Mouse (Mus musculus) CD4-positive, CD25-positive, alpha-beta regulatory T cell, adult 4 months (primary cell): Measurements from ENCODE around the gene Gm49354. TPM values are rescaled to one million over a fixed set of nuclear protein-coding genes. Genes with fewer than 3 reads are reported as not detected.

Experiments
- polyA plus RNA-seq, 2 experiments: library from polyadenylated mRNA; unstranded; fragments of 100-300 nt; shearing (Covaris generic); gene quantifications; one replicate each; pipeline ENCODE4 v1.2.1; 2017

The Gm49354 gene
- polyA plus RNA-seq, 2 experiments from 2014 or later, result not detected

Other genes with a start within 250 kb of the Gm49354 start
- gene Agtpbp1, start 197.0 kb downstream of the Gm49354 start, polyA plus RNA-seq, result 10 to 100 TPM; 18.8 to 22.3 TPM
- gene Naa35, start 197.0 kb downstream of the Gm49354 start, polyA plus RNA-seq, result 10 to 100 TPM; 85.9 to 96.8 TPM
- gene Golm1, start 106.4 kb downstream of the Gm49354 start, polyA plus RNA-seq, result 10 to 100 TPM; 38.6 to 45.1 TPM
- gene 4921517D22Rik, start 88.1 kb downstream of the Gm49354 start, polyA plus RNA-seq, result not detected
- not detected for gene Spata31d1a, start 71.9 kb downstream of the Gm49354 start, polyA plus RNA-seq
- not detected for gene Spata31d1b, start 70.0 kb downstream of the Gm49354 start, polyA plus RNA-seq
- not detected for gene Spata31d1d, start 50.5 kb downstream of the Gm49354 start, polyA plus RNA-seq
- not detected for gene 1700014D04Rik, start 35.5 kb downstream of the Gm49354 start, polyA plus RNA-seq
- gene Isca1, start 12.4 kb downstream of the Gm49354 start, polyA plus RNA-seq, result 10 to 100 TPM; 54.6 to 62.5 TPM
- gene Tut7, start 40.9 kb upstream of the Gm49354 start, polyA plus RNA-seq, result 10 to 100 TPM; 71.4 to 71.8 TPM